Mouse (Mus musculus) embryonic fibroblast, embryonic 13.5 days (primary cell): Measurements from ENCODE around the gene Pnrc2.

Source experiments
- CTCF ChIP-seq: IDR thresholded peaks from 2 replicates; pipeline ENCODE4 v1.5.1; 2011; ENCODE audit warnings: mild to moderate bottlenecking, control low read depth, low read length, moderate library complexity, borderline replicate concordance; ENCODE audit not compliant: insufficient read depth
- POLR2A ChIP-seq: IDR thresholded peaks from 2 replicates; pipeline ENCODE4 v1.6.1; 2011; ENCODE audit warnings: low read depth, mild to moderate bottlenecking, control low read depth, low read length, moderate library complexity

DNA sequence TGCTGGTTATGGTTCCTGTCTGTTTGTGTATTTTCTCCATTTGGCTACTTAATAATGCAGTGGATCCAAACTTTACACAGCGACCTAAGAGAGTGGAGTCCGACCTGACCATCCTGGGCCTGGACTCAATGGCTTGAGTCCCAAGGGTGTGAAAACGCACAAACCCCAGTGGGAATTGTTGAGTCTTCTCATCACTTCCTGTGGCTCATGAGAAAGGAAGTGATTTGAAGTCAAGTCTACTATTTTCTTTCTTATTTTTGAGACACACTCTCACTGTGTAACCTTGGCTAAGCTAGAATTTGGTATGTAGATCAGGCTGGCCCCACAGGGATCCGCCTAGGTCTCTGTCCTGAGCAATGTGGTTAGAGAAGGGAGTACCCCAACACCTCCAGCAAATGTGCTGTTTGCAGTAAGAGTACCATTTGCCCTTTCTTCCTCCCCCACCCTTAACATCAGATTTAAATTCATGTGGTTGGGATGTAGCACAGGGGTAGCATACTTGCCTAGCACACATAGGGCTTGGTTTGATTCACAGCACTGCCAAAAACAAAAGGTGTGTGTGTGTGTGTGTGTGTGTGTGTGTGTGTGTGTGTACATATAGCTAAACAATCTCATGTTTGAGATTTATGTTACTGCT, 29.1 kb upstream of the Pnrc2 start:
- TF ChIP-seq POLR2A (no peak), CTCF (no peak)
